Mouse (Mus musculus): ENCODE measurements at regions not wholly inside any gene's neighbourhood (a gene's known extent, or its start where the extent isn't known, plus 50 kb on each side); places are given as distances from the start of the nearest gene placed in this dataset.

DNA sequence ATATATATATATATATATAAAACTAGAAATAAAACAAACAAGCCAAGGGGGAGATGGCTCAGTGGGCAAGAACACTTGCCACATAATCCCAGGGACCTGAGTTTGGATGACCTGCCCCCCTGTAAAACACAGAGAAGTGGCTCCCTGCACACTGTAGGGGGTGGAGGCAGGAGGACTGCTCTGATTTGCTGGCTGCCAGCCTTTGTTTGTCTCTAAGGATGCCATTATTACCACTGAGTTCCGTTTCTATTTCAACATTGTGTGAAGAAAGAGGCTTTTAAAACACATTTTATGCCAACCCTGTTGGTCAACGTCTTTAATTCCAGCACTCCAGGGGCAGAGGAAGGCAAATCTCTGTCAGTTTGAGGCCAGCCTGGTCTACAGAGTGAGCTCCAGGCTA lies 82.2 kb upstream of the Errfi1 start:
- intact Hi-C loops (cut with DNase I) = no loop called here

DNA sequence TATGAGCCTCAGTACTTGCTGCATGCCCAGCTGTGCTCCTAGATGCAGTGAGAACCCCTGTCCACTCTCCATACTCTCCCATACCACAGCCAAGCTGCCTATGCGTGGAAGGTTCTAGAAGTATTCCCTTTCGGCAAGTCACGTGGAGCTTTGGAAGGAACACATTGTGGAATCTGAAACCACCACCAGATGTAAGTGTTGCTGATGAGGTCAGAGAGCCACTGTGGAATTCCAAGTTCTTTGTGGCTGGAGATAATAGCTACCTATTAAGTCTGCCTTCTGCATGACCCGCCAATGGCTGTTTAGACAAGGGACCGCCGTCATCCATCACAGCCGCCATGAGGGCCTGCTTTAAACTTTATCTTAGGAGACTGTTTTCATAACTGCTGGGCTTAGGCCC lies 84.7 kb upstream of the Errfi1 start:
- intact Hi-C loops (cut with DNase I) = no loop called here

- intact Hi-C loops (cut with DNase I) = no loop called here
Measured at GRCm38 (mm10) chr4:150758467-150759237, 95.1 kb upstream of the Errfi1 start.

GRCm38 (mm10) chr4:150757815-150758426 lies 95.8 kb upstream of the Errfi1 start:
- intact Hi-C loops (cut with DNase I) = no loop called here

DNA sequence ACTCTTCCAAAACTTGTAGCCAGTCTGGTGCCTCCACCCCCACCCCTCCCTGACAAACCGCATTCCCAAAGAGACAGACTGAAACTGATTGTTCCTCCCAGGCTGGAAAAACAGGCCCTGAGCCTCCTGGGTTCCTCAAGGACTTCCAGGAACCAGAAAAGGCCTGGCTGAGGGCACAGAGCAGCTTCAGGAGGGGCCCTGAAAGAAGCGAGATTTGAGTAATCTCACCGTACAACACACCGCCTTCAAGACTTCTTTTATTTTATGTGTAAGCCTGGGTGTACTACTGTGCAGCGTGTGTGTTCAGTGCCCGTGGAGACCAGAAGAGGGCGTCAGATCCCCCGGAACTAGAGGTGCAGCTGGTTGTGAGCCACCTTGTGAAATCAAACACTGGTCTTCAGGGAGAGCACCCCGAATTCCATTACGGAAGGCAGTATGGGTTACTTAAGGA lies 96.4 kb upstream of the Errfi1 start:
- intact Hi-C loops (cut with DNase I) = no loop called here

GRCm38 (mm10) chr4:150755446-150755845 lies 98.3 kb upstream of the Errfi1 start:
- intact Hi-C loops (cut with DNase I) = no loop called here

- intact Hi-C loops (cut with DNase I) = no loop called here
Measured at GRCm38 (mm10) chr4:150752151-150752550, 100.2 kb upstream of the Slc45a1 start.

GRCm38 (mm10) chr4:150750445-150751213 lies 98.7 kb upstream of the Slc45a1 start:
- intact Hi-C loops (cut with DNase I) = no loop called here

DNA sequence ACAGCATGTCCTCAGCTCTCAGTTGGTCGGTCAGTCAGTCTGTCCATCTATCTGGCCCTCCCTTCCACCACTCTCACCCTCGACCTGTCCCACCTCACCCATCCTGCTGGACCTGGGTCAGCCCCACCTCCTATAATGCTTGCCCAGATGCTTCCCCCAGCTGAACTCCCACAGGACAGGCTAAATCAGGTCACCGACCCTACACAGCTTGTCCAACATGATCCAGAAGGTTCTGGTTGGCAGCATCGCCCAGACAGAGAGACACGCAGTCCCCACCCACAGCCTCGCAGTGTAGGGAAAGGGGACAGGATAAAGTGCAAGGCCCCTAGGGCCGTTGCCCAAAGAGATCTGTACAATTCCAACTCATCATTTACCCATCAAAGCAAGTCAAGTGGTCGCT lies 97.1 kb upstream of the Slc45a1 start:
- intact Hi-C loops (cut with DNase I) = no loop called here

DNA sequence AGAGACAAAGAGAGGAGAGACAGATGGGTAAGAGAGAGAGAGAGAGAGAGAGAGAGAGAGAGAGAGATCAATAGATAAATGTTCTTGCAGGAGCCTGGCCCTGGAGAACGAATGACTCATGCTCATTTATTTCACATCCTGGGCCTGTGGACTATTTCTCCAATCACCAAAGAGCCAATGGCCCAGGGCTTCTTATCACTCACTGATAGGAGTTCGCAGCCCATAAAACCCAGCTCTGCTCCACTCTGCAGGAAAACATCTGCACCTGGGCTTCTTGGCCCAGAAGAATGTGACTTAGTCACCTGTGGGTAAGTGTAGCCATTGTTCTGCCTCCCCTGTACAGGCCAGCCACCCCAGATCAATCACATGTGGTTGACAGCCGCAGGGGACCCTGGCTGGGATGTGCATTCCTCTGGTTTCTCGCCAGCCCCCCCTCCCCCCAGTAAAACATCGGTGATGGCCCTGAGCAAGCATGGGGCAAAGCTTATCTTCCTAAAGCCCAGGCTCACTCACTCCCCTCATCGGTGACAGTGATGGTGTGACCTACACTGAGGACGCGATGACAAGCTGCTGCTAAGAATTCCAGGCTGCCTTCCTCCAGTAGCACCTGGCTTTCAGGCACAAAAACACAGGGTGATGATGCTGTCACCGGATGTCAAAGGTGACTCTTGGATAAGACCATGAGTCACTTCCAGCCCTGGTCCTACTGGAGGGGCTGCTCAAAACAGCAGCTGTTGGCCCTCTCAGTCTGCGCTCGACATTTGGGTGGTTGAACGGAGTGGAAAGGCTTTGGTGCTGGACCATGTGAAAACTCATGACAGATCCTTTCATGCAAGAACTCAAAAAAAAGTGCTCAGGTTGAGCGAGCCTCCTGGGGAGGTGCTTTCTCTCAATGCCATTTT lies 96.4 kb upstream of the Slc45a1 start:
- intact Hi-C loops (cut with DNase I) = no loop called here

- intact Hi-C loops (cut with DNase I) = no loop called here
Measured at GRCm38 (mm10) chr4:150746430-150746923, 94.5 kb upstream of the Slc45a1 start.

DNA sequence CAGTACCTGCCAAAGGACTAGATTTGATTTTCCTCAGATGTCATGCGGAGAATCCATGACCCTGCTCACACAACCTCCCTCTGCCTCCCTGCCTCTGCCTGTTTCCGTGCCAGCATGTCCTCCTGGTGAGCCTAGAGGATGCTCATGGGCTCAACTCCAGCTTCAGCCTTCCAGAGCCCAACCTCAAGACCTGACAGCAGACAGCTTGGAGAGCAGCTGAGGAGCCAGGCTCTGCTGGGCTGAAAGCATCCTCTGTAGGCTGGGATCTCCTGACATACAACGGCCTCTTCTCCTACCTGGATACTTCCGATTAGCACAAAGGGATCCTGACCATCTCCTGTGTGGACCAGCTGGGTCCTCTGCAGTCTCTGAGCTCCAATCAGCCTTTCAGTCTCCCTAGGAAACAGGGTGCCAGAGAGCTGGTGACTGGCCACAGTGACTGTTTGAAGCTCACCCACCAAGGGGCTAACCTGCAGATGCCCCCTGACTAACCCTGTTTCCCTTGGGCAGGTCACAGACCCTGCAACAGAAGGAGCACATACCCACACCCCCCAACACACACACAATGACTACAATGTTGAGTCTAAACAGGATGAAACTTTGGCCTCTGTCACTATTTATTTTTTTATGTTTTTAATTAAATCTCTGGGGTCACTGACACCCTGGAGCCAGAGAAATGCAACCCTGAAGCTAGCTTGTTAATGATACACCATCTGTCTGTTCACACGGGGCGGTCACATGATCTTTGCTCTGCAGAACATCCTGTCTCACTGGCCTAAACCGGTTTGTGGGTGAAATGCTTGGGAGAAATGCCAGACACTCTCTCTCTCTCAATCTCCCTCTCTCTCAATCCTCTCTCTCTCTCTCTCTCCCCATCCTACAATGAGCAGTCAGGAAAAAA lies 93.8 kb upstream of the Slc45a1 start:
- intact Hi-C loops (cut with DNase I) = no loop called here

DNA sequence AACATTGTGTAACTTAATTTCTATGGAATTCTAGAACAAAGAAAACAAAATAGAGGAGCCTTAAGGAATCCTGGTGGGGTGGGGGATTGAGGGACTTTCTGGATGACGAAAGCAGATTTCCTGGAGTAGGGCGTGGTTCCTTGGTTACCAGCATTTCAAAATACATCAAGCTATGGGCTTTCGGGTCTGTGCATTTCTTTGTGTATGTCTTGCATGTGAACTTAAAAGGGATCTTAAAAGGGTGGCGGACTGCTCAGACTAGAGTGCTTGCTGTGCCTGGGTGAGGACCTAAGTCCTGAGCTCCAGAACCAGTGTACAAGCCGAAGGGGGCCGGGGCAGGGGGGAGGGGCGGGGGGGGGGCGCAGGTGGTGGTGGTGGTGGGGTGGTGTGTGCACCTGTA lies 91.5 kb upstream of the Slc45a1 start:
- intact Hi-C loops (cut with DNase I) = no loop called here

GRCm38 (mm10) chr4:150743103-150743502 lies 91.1 kb upstream of the Slc45a1 start:
- intact Hi-C loops (cut with DNase I) = no loop called here

DNA sequence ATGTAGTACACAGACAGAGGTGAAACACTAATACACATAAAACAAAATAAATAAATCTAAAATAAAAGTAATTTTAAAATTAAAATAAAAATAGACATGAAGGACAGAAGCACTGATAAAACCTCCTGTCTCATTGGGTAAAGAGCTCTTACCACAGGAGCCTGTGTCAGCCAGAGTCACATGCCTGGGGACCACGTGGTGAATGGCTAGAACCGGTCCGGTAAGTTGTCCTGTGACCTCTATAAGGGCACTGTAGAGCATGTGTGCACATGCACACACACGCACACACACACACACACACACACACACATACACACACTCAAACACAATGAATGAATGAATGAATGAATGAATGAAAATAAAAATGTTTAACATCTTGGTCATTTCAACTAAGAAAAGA lies 89.8 kb upstream of the Slc45a1 start:
- intact Hi-C loops (cut with DNase I) = no loop called here

GRCm38 (mm10) chr4:150740167-150740566 lies 88.2 kb upstream of the Slc45a1 start:
- intact Hi-C loops (cut with DNase I) = no loop called here

DNA sequence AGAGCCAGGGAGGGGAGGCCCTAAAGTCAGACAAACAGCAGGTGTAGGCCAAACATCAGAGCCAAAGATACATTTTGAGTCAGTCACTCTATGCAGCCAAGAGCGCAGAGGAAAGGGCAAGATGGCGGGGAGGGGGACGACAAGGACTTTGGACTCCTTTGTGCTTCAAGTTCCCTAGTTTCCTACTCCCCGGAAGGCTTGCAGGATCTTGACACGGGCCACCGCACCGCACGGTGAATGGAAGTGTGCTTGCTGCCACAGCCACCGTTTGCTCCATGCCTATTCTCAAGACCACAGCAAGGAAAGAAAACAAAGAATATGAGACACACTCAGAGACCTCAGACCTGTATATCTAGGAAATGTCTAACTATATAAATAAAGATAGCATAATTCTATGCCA lies 86.8 kb upstream of the Slc45a1 start:
- intact Hi-C loops (cut with DNase I) = no loop called here

- intact Hi-C loops (cut with DNase I) = no loop called here
Measured at GRCm38 (mm10) chr4:150730061-150730812, 78.3 kb upstream of the Slc45a1 start.

- intact Hi-C loops (cut with DNase I) = no loop called here
Measured at GRCm38 (mm10) chr4:150726539-150726938, 74.6 kb upstream of the Slc45a1 start.
